Mouse (Mus musculus): Measurements from ENCODE around the gene Zfhx2.
A peak's percentile ranks its signal among the peaks of the same experiment; 100 is the strongest.

- TF ChIP-seq CTCF (IDR thresholded peaks at IDR 0.05; ENCODE audit: low read depth, low read length) (peak; percentile 57), POLR2A (IDR thresholded peaks at IDR 0.05; ENCODE audit: borderline replicate concordance, low read depth, low read length) (no peak)
These were observed 9.5 kb upstream of the Zfhx2 start for GRCm38 (mm10) chr14:55101592-55101991.
